Mouse (Mus musculus) inflammation-experienced regulatory T-cells, adult 6 months (primary cell): Measurements from ENCODE around the gene Pwp2. TPM values are rescaled to one million over a fixed set of nuclear protein-coding genes. Genes with fewer than 3 reads are reported as not detected.

Experiments
- ATAC-seq: one replicate; pipeline ENCODE4 v1.8.0; 2017
- polyA plus RNA-seq, 3 experiments: library from polyadenylated mRNA; unstranded; fragments of 100-300 nt; shearing (Covaris generic); gene quantifications; one replicate each; pipeline ENCODE4 v1.2.1; 2017

The Pwp2 gene
- polyA plus RNA-seq, 3 experiments from 2014 or later: 7.9 to 13.5 (median 11.9) TPM

GRCm38 (mm10) chr10:78170445-78170844 lies 14.5 kb downstream of the Pwp2 start:
- no peak for ATAC-seq

- peak; percentile 99 for ATAC-seq
Observed at GRCm38 (mm10) chr10:78169281-78170042, 15.5 kb downstream of the Pwp2 start, which contains the start of gene D10Jhu81e. Gene D10Jhu81e (minus strand): TSS chr10:78169782.

- ATAC-seq: no peak
Observed at GRCm38 (mm10) chr10:78168792-78169191, 16.2 kb downstream of the Pwp2 start.

GRCm38 (mm10) chr10:78167775-78168174 lies 17.2 kb downstream of the Pwp2 start:
- no peak for ATAC-seq

GRCm38 (mm10) chr10:78167333-78167732 lies 17.6 kb downstream of the Pwp2 start:
- no peak for ATAC-seq

- ATAC-seq: no peak
Observed at GRCm38 (mm10) chr10:78165256-78166005, 19.5 kb downstream of the Pwp2 start.

- no peak for ATAC-seq
Observed at GRCm38 (mm10) chr10:78164786-78165185, 20.2 kb downstream of the Pwp2 start.

- ATAC-seq: no peak
Observed at GRCm38 (mm10) chr10:78163923-78164322, 21.0 kb downstream of the Pwp2 start.

GRCm38 (mm10) chr10:78163241-78163640 lies 21.7 kb downstream of the Pwp2 start:
- no peak for ATAC-seq

- ATAC-seq: no peak
Observed at GRCm38 (mm10) chr10:78162646-78163045, 22.3 kb downstream of the Pwp2 start.

- ATAC-seq: peak; percentile 0
Observed at GRCm38 (mm10) chr10:78161096-78161495, 23.9 kb downstream of the Pwp2 start.

- peak; percentile 77 for ATAC-seq
Observed at GRCm38 (mm10) chr10:78160369-78161095, 24.4 kb downstream of the Pwp2 start.

GRCm38 (mm10) chr10:78159906-78160305 lies 25.0 kb downstream of the Pwp2 start:
- ATAC-seq: peak; percentile 57

GRCm38 (mm10) chr10:78159252-78159878 lies 25.6 kb downstream of the Pwp2 start:
- ATAC-seq: peak; percentile 45

GRCm38 (mm10) chr10:78158041-78158440 lies 26.9 kb downstream of the Pwp2 start:
- ATAC-seq: no peak

GRCm38 (mm10) chr10:78156926-78157325 lies 28.0 kb downstream of the Pwp2 start:
- ATAC-seq: no peak

GRCm38 (mm10) chr10:78148834-78149766 lies 35.8 kb downstream of the Pwp2 start:
- no peak for ATAC-seq

- ATAC-seq: no peak
Observed at GRCm38 (mm10) chr10:78147908-78148441, 37.0 kb downstream of the Pwp2 start.

- no peak for ATAC-seq
Observed at GRCm38 (mm10) chr10:78143727-78144505, 41.0 kb downstream of the Pwp2 start.

GRCm38 (mm10) chr10:78140843-78141242 lies 44.1 kb downstream of the Pwp2 start:
- ATAC-seq: no peak
